Mouse (Mus musculus) midbrain, embryonic 14.5 days (tissue): ENCODE measurements at regions not wholly inside any gene's neighbourhood (a gene's known extent, or its start where the extent isn't known, plus 50 kb on each side); places are given as distances from the start of the nearest gene placed in this dataset.

ENCODE experiments used
- ATAC-seq: fragments of 200-750 bp; cut with Nextera tagmentation; 2 replicates; pipeline ENCODE4 v1.8.0; 2017; ENCODE audit warnings: moderate number of reproducible peaks, moderate library complexity; ENCODE audit not compliant: low FRiP score, low TSS enrichment
- DNase-seq: peaks from one replicate; pipeline ENCODE4 v3.0.0-alpha.2; 2015
- H3K27ac ChIP-seq: fragments of 300-500 bp; sonication (generic); replicated peaks from 2 replicates; pipeline ENCODE4 v1.5.1; 2014; ENCODE audit warnings: mild to moderate bottlenecking, low read depth, low read length, moderate library complexity
- H3K27me3 ChIP-seq: fragments of 300-500 bp; sonication (generic); 2 replicates; pipeline ENCODE4 v1.6.1; 2014; ENCODE audit warnings: low read length, control low read depth, mixed read lengths; ENCODE audit not compliant: control insufficient read depth, insufficient read depth
- H3K36me3 ChIP-seq: fragments of 300-500 bp; sonication (generic); 2 replicates; pipeline ENCODE4 v1.6.1; 2014; ENCODE audit warnings: low read length, control low read depth; ENCODE audit not compliant: control insufficient read depth, insufficient read depth
- H3K4me1 ChIP-seq: fragments of 300-500 bp; sonication (generic); 2 replicates; pipeline ENCODE4 v1.6.1; 2014; ENCODE audit warnings: mild to moderate bottlenecking, antibody characterized with exemption, low read length, control low read depth; ENCODE audit not compliant: control insufficient read depth, insufficient read depth
- H3K4me2 ChIP-seq: fragments of 300-500 bp; sonication (generic); 2 replicates; pipeline ENCODE4 v1.6.1; 2014; ENCODE audit warnings: mild to moderate bottlenecking, low read length, moderate library complexity
- H3K4me3 ChIP-seq: fragments of 300-500 bp; sonication (generic); replicated peaks from 2 replicates; pipeline ENCODE4 v1.5.1; 2014; ENCODE audit warnings: low read depth, low read length
- H3K9ac ChIP-seq: fragments of 300-500 bp; sonication (generic); replicated peaks from 2 replicates; pipeline ENCODE4 v1.6.1; 2014; ENCODE audit warnings: mild to moderate bottlenecking, low read length, moderate library complexity
- H3K9me3 ChIP-seq: fragments of 300-500 bp; sonication (generic); 2 replicates; pipeline ENCODE4 v1.6.1; 2016; ENCODE audit warnings: low read length, control low read depth, mixed read lengths; ENCODE audit not compliant: control insufficient read depth
- WGBS: fragments of 180-500 bp; shearing (Covaris S2); extraction: QIAGEN DNeasy Blood & Tissue Kit; methylation state at CpG from one replicate; pipeline ENCODE4 v1.1.7; 2014; 5-methylcytosine and 5-hydroxymethylcytosine counted together

- no peak overlapping the region for H3K9ac ChIP-seq
- H3K4me1 ChIP-seq: 0 out of 2 replicates have a peak, but pooled peaks cover 2% of the 10 kb centered on the region
- WGBS: 44% methylated on average over 2 of the region's 2 CpGs
- no peak overlapping the region for H3K4me3 ChIP-seq
- H3K27me3 ChIP-seq: no peaks in the 10 kb centered on the region
- H3K9me3 ChIP-seq: no peaks in the 10 kb centered on the region
- H3K4me2 ChIP-seq: no peak overlapping the region
- no peak overlapping the region for H3K27ac ChIP-seq
- DNase-seq (peak; percentile 48), ATAC-seq (no peak)
- no peaks in the 10 kb centered on the region for H3K36me3 ChIP-seq
These were observed 162.5 kb upstream of the Otx2 start for GRCm38 (mm10) chr14:48836071-48836470.

- Histone ChIP-seq H3K4me3 (no peak overlapping the region), H3K27me3 (no peaks in the 10 kb centered on the region), H3K27ac (no peak overlapping the region), H3K4me2 (no peak overlapping the region), H3K36me3 (no peaks in the 10 kb centered on the region), H3K9ac (no peak overlapping the region), H3K4me1 (0 out of 2 replicates have a peak, but pooled peaks cover 2% of the 10 kb centered on the region), H3K9me3 (no peaks in the 10 kb centered on the region)
- DNase-seq (no peak), ATAC-seq (no peak)
- 97% methylated on average over 2 of the region's 2 CpGs for WGBS
These were observed 160.8 kb upstream of the Otx2 start for GRCm38 (mm10) chr14:48834416-48834815.

GRCm38 (mm10) chr14:48826421-48826820 is 152.8 kb upstream of the Otx2 start:
- H3K27ac ChIP-seq: no peak overlapping the region

GRCm38 (mm10) chr14:48824375-48824774 is 150.8 kb upstream of the Otx2 start:
- no peak overlapping the region for H3K4me3 ChIP-seq
- WGBS: 80% methylated on average over 3 of the region's 3 CpGs
- ATAC-seq: no peak

More at GRCm38 (mm10) chr14:48826421-48826820, 152.8 kb upstream of the Otx2 start:
- DNase-seq (no peak), ATAC-seq (no peak)
- WGBS: 56% methylated on average over 5 of the region's 5 CpGs
- H3K4me2 ChIP-seq: no peak overlapping the region
- H3K4me3 ChIP-seq: no peak overlapping the region
- no peak overlapping the region for H3K9ac ChIP-seq
- no peaks in the 10 kb centered on the region for H3K9me3 ChIP-seq
- H3K36me3 ChIP-seq: no peaks in the 10 kb centered on the region
- H3K4me1 ChIP-seq: no peaks in the 10 kb centered on the region; the same call in 1 of the 2 replicates
- H3K27me3 ChIP-seq: no peaks in the 10 kb centered on the region

GRCm38 (mm10) chr14:48815941-48816340 is 142.3 kb upstream of the Otx2 start:
- ATAC-seq (no peak), DNase-seq (no peak)
- H3K4me1 ChIP-seq: peaks cover 12% of the 10 kb centered on the region; the same call in 1 of the 2 replicates
- no peaks in the 10 kb centered on the region for H3K27me3 ChIP-seq
- no peaks in the 10 kb centered on the region for H3K36me3 ChIP-seq
- WGBS: 45% methylated on average over 3 of the region's 3 CpGs
- no peak overlapping the region for H3K9ac ChIP-seq
- H3K27ac ChIP-seq: peak overlapping the region; percentile 61; the same call in 1 of the 2 replicates
- H3K4me2 ChIP-seq: no peak overlapping the region
- H3K9me3 ChIP-seq: no peaks in the 10 kb centered on the region
- H3K4me3 ChIP-seq: no peak overlapping the region

More at GRCm38 (mm10) chr14:48824375-48824774, 150.8 kb upstream of the Otx2 start:
- H3K36me3 ChIP-seq: no peaks in the 10 kb centered on the region
- no peak overlapping the region for H3K9ac ChIP-seq
- H3K9me3 ChIP-seq: no peaks in the 10 kb centered on the region
- no peak overlapping the region for H3K27ac ChIP-seq
- DNase-seq: no peak
- H3K4me1 ChIP-seq: no peaks in the 10 kb centered on the region; the same call in 1 of the 2 replicates
- no peak overlapping the region for H3K4me2 ChIP-seq
- H3K27me3 ChIP-seq: no peaks in the 10 kb centered on the region

GRCm38 (mm10) chr14:48815231-48815728 is 141.7 kb upstream of the Otx2 start:
- no peak overlapping the region; the same call in 1 of the 2 replicates for H3K27ac ChIP-seq
- H3K4me3 ChIP-seq: no peak overlapping the region
- peaks cover 12% of the 10 kb centered on the region; the same call in 1 of the 2 replicates for H3K4me1 ChIP-seq
- ATAC-seq: peak; percentile 63; the same call in 1 of the 2 replicates
- H3K27me3 ChIP-seq: no peaks in the 10 kb centered on the region
- peak; percentile 78 for DNase-seq
- 7% methylated on average over 8 of the region's 8 CpGs for WGBS
- H3K9me3 ChIP-seq: no peaks in the 10 kb centered on the region
- no peaks in the 10 kb centered on the region for H3K36me3 ChIP-seq
- no peak overlapping the region for H3K9ac ChIP-seq
- H3K4me2 ChIP-seq: no peak overlapping the region

GRCm38 (mm10) chr14:48812741-48813495 is 139.3 kb upstream of the Otx2 start:
- Histone ChIP-seq H3K36me3 (no peaks in the 10 kb centered on the region), H3K27me3 (no peaks in the 10 kb centered on the region), H3K9me3 (no peaks in the 10 kb centered on the region), H3K4me2 (no peak overlapping the region), H3K9ac (no peak overlapping the region), H3K4me1 (peaks cover 12% of the 10 kb centered on the region; the same call in 1 of the 2 replicates), H3K4me3 (no peak overlapping the region), H3K27ac (no peak overlapping the region)
- WGBS: 19% methylated on average over 11 of the region's 11 CpGs
- ATAC-seq: no peak
- no peak for DNase-seq

- Histone ChIP-seq H3K27ac (no peak overlapping the region), H3K36me3 (no peaks in the 10 kb centered on the region), H3K4me1 (peaks cover 20% of the 10 kb centered on the region), H3K4me3 (no peak overlapping the region), H3K4me2 (no peak overlapping the region), H3K9me3 (no peaks in the 10 kb centered on the region), H3K9ac (no peak overlapping the region), H3K27me3 (no peaks in the 10 kb centered on the region)
- no peak for DNase-seq
- WGBS: 94% methylated on average over 4 of the region's 4 CpGs
- no peak for ATAC-seq
These were observed 130.5 kb upstream of the Otx2 start for GRCm38 (mm10) chr14:48804098-48804497.
